Mouse (Mus musculus) myocyte (in vitro differentiated cells): ENCODE measurements around the gene Lkaaear1. TPM values are rescaled to one million over a fixed set of nuclear protein-coding genes. Genes with fewer than 3 reads are reported as not detected.

Experiments
- H3K27me3 ChIP-seq: one replicate; pipeline ENCODE4 v1.6.1; 2011; ENCODE audit not compliant: control insufficient read depth, insufficient read depth, insufficient read length
- H3K36me3 ChIP-seq: one replicate; pipeline ENCODE4 v1.6.1; 2011; ENCODE audit not compliant: control insufficient read depth, insufficient read depth
- H3K4me2 ChIP-seq: one replicate; pipeline ENCODE4 v1.6.1; 2011; ENCODE audit warnings: low read depth, control low read depth
- H3K4me3 ChIP-seq: one replicate; pipeline ENCODE4 v1.5.1; 2011; ENCODE audit warnings: mild to moderate bottlenecking, control low read depth, moderate library complexity
- H3K79me2 ChIP-seq: one replicate; pipeline ENCODE4 v1.6.1; 2011; ENCODE audit not compliant: control insufficient read depth, insufficient read depth
- H3ac ChIP-seq: one replicate; pipeline ENCODE4 v1.6.1; 2011; ENCODE audit not compliant: control insufficient read depth, insufficient read length
- CEBPB ChIP-seq: IDR thresholded peaks from 2 replicates; pipeline ENCODE4 v1.6.1; 2011; ENCODE audit warnings: mild to moderate bottlenecking, moderate library complexity; ENCODE audit not compliant: poor library complexity, insufficient read depth, severe bottlenecking
- E2F4 ChIP-seq: IDR thresholded peaks from one replicate; pipeline ENCODE4 v1.6.1; 2011; ENCODE audit warnings: mild to moderate bottlenecking, control low read depth, moderate library complexity; ENCODE audit not compliant: insufficient read depth
- MAX ChIP-seq: IDR thresholded peaks from one replicate; pipeline ENCODE4 v1.6.1; 2011; ENCODE audit warnings: low read depth, mild to moderate bottlenecking, control low read depth
- MYOD1 ChIP-seq, 3 experiments: IDR thresholded peaks; one replicate each; pipeline ENCODE4 v1.6.1; 2011; ENCODE audit warnings: control low read depth in 2 of 3, low read depth in 2 of 3, mild to moderate bottlenecking in 2 of 3, moderate library complexity in 1 of 3; ENCODE audit not compliant: insufficient read length in 2 of 3, control insufficient read depth in 1 of 3
- MYOG ChIP-seq, 3 experiments: IDR thresholded peaks; one replicate each; pipeline ENCODE4 v1.6.1; 2011; ENCODE audit warnings: control low read depth in 2 of 3, low read depth in 2 of 3, mild to moderate bottlenecking in 2 of 3; ENCODE audit not compliant: insufficient read length in 2 of 3, control insufficient read depth in 1 of 3, insufficient read depth in 1 of 3
- POLR2A ChIP-seq: IDR thresholded peaks from one replicate; pipeline ENCODE4 v1.6.1; 2011; ENCODE audit warnings: low read depth, mild to moderate bottlenecking, control low read depth, moderate library complexity; ENCODE audit not compliant: insufficient read length
- POLR2AphosphoS2 ChIP-seq: IDR thresholded peaks from one replicate; pipeline ENCODE4 v1.6.1; 2011; ENCODE audit warnings: low read depth, control low read depth; ENCODE audit not compliant: insufficient read length
- REST ChIP-seq: IDR thresholded peaks from one replicate; pipeline ENCODE4 v1.6.1; 2011; ENCODE audit warnings: mild to moderate bottlenecking, control low read depth, moderate library complexity; ENCODE audit not compliant: insufficient read depth, insufficient read length
- SRF ChIP-seq: IDR thresholded peaks from one replicate; pipeline ENCODE4 v1.6.1; 2011; ENCODE audit warnings: low read depth; ENCODE audit not compliant: control insufficient read depth, insufficient read length
- TCF12 ChIP-seq: IDR thresholded peaks from one replicate; pipeline ENCODE4 v1.6.1; 2011; ENCODE audit warnings: mild to moderate bottlenecking, control low read depth; ENCODE audit not compliant: poor library complexity, insufficient read depth, severe bottlenecking
- TCF3 ChIP-seq: IDR thresholded peaks from one replicate; pipeline ENCODE4 v1.6.1; 2011; ENCODE audit warnings: low read depth, control low read depth; ENCODE audit not compliant: insufficient read length
- USF1 ChIP-seq: IDR thresholded peaks from one replicate; pipeline ENCODE4 v1.6.1; 2011; ENCODE audit warnings: low read depth, mild to moderate bottlenecking, control low read depth, moderate library complexity
- polyA plus RNA-seq: library from polyadenylated mRNA; unstranded; fragments of >200 nt; fragmentation: generic; extraction: Trizol; gene quantifications from one replicate; pipeline ENCODE4 v1.2.1, GENCODE M21; 2012; ENCODE audit warnings: missing spikeins

Lkaaear1 gene
- polyA plus RNA-seq, 1 experiment, result not detected

GRCm38 (mm10) chr2:181658930-181659555 is 39.2 kb downstream of the Lkaaear1 start:
- no peak for TF ChIP-seq MAX
- no peak for TF ChIP-seq TCF3
- no peak for TF ChIP-seq CEBPB
- no peak for TF ChIP-seq E2F4
- peak; percentile 21 for TF ChIP-seq POLR2AphosphoS2
- TF ChIP-seq MYOG (IDR thresholded peaks at IDR 0.05; ENCODE audit: control insufficient read depth in 1 of 3, insufficient read depth in 1 of 3, insufficient read length in 2 of 3, low read depth in 2 of 3), result no peak
- TF ChIP-seq SRF, result no peak
- no peak overlapping the region for H3K4me3 ChIP-seq
- no peaks in the 10 kb centered on the region for H3K79me2 ChIP-seq
- H3K4me2 ChIP-seq, result no peak overlapping the region
- peaks cover 20% of the 10 kb centered on the region for H3K36me3 ChIP-seq
- H3ac ChIP-seq, result no peak overlapping the region
- H3K27me3 ChIP-seq, result no peaks in the 10 kb centered on the region

- no peak overlapping the region for H3K4me3 ChIP-seq
- no peak overlapping the region for H3ac ChIP-seq
- H3K4me2 ChIP-seq, result no peak overlapping the region
- no peaks in the 10 kb centered on the region for H3K27me3 ChIP-seq
- H3K79me2 ChIP-seq, result no peaks in the 10 kb centered on the region
- peaks cover 20% of the 10 kb centered on the region for H3K36me3 ChIP-seq
- TF ChIP-seq MYOG (IDR thresholded peaks at IDR 0.05; ENCODE audit: control insufficient read depth in 1 of 3, insufficient read depth in 1 of 3, insufficient read length in 2 of 3, low read depth in 2 of 3) (no peak), POLR2A (no peak), USF1 (no peak), MAX (no peak), SRF (no peak), POLR2AphosphoS2 (no peak), MYOD1 (IDR thresholded peaks at IDR 0.05; ENCODE audit: control insufficient read depth in 1 of 3, insufficient read length in 2 of 3, low read depth in 2 of 3) (no peak), E2F4 (no peak), TCF3 (no peak), REST (no peak), TCF12 (no peak), CEBPB (no peak)
Observed at GRCm38 (mm10) chr2:181658528-181658927, 39.7 kb downstream of the Lkaaear1 start.

- Histone ChIP-seq H3K27me3 (no peaks in the 10 kb centered on the region), H3ac (no peak overlapping the region), H3K79me2 (no peaks in the 10 kb centered on the region), H3K4me3 (no peak overlapping the region), H3K36me3 (peaks cover 27% of the 10 kb centered on the region), H3K4me2 (no peak overlapping the region)
- TF ChIP-seq REST (no peak), USF1 (no peak), MYOG (IDR thresholded peaks at IDR 0.05; ENCODE audit: control insufficient read depth in 1 of 3, insufficient read depth in 1 of 3, insufficient read length in 2 of 3, low read depth in 2 of 3) (no peak), TCF12 (no peak), E2F4 (no peak)
Observed at GRCm38 (mm10) chr2:181657441-181657840, 40.8 kb downstream of the Lkaaear1 start.

- Histone ChIP-seq H3K79me2 (no peaks in the 10 kb centered on the region), H3K4me3 (no peak within 1 kb of the TSS), H3K36me3 (peaks cover 30% of the 10 kb centered on the region), H3K4me2 (no peak within 1 kb of the TSS), H3K27me3 (no peaks in the 10 kb centered on the region), H3ac (no peak within 1 kb of the TSS)
- TF ChIP-seq MAX, result no peak
- no peak for TF ChIP-seq USF1
- no peak for TF ChIP-seq POLR2A
- no peak for TF ChIP-seq REST
- TF ChIP-seq MYOD1 (IDR thresholded peaks at IDR 0.05; ENCODE audit: control insufficient read depth in 1 of 3, insufficient read length in 2 of 3, low read depth in 2 of 3), result no peak
- no peak for TF ChIP-seq MYOG (IDR thresholded peaks at IDR 0.05; ENCODE audit: control insufficient read depth in 1 of 3, insufficient read depth in 1 of 3, insufficient read length in 2 of 3, low read depth in 2 of 3)
- no peak for TF ChIP-seq SRF
- no peak for TF ChIP-seq TCF12
- no peak for TF ChIP-seq POLR2AphosphoS2
- no peak for TF ChIP-seq TCF3
Observed at GRCm38 (mm10) chr2:181656734-181657133, 41.5 kb downstream of the Lkaaear1 start, which contains the start of gene Gm29797. Gene Gm29797 (plus strand): TSS chr2:181657034.

- no peak overlapping the region for H3K4me2 ChIP-seq
- no peaks in the 10 kb centered on the region for H3K27me3 ChIP-seq
- no peak overlapping the region for H3ac ChIP-seq
- no peaks in the 10 kb centered on the region for H3K79me2 ChIP-seq
- H3K36me3 ChIP-seq, result peaks cover 51% of the 10 kb centered on the region
- TF ChIP-seq SRF (no peak), MYOG (IDR thresholded peaks at IDR 0.05; ENCODE audit: control insufficient read depth in 1 of 3, insufficient read depth in 1 of 3, insufficient read length in 2 of 3, low read depth in 2 of 3) (no peak), USF1 (no peak), E2F4 (no peak), TCF12 (no peak), CEBPB (no peak), TCF3 (no peak), POLR2A (no peak), MYOD1 (IDR thresholded peaks at IDR 0.05; ENCODE audit: control insufficient read depth in 1 of 3, insufficient read length in 2 of 3, low read depth in 2 of 3) (no peak), POLR2AphosphoS2 (no peak), REST (no peak), MAX (no peak)
- H3K4me3 ChIP-seq, result no peak overlapping the region
Observed at GRCm38 (mm10) chr2:181653523-181653922, 44.7 kb downstream of the Lkaaear1 start.
